Mouse (Mus musculus): ENCODE results near the gene Glb1l2.

- no peak for TF ChIP-seq RCOR1 (conservative IDR thresholded peaks at IDR 0.05; ENCODE audit: low read depth, low read length)
- TF ChIP-seq POLR2A (IDR thresholded peaks at IDR 0.05; ENCODE audit: low read depth, low read length) = no peak
- TF ChIP-seq POLR2AphosphoS2 (IDR thresholded peaks at IDR 0.05; ENCODE audit: low read depth, low read length) = no peak
These were observed 77.7 kb downstream of the Glb1l2 start for GRCm38 (mm10) chr9:26728556-26728955.
